Mouse (Mus musculus): ENCODE measurements around the gene Grip2. TPM values are rescaled to one million over a fixed set of nuclear protein-coding genes. Genes with fewer than 3 reads are reported as not detected.
A peak's percentile ranks its signal among the peaks of the same experiment; 100 is the strongest.

Grip2 gene
- polyA plus RNA-seq, 1 experiment from 2014 or later: 0.55 TPM

GRCm38 (mm10) chr6:91736471-91736870, 90.6 kb downstream of the Grip2 start:
- Histone ChIP-seq H3K4me1 (replicated peaks; ENCODE audit: control insufficient read depth, insufficient read depth, low read length) (no peaks in the 10 kb centered on the region), H3K27me3 (ENCODE audit: control insufficient read depth, insufficient read depth, low read length) (no peaks in the 10 kb centered on the region), H3K36me3 (ENCODE audit: control insufficient read depth, insufficient read depth, low read length) (peaks cover 3% of the 10 kb centered on the region; the same call in 1 of the 2 replicates), H3K9me3 (ENCODE audit: control insufficient read depth, low read length) (no peaks in the 10 kb centered on the region), H3K9ac (ENCODE audit: low read length) (no peak overlapping the region), H3K27ac (ENCODE audit: low read depth, low read length) (no peak overlapping the region), H3K4me2 (ENCODE audit: low read depth, low read length, severe bottlenecking) (no peak overlapping the region), H3K4me3 (ENCODE audit: low read depth, low read length) (no peak overlapping the region)
- ATAC-seq (replicated peaks; ENCODE audit: low FRiP score): no peak
- DNase-seq (ENCODE audit: low spot score): no peak
- WGBS: 73% methylated on average over 5 of the region's 5 CpGs

GRCm38 (mm10) chr6:91732138-91732537, 94.9 kb downstream of the Grip2 start:
- Histone ChIP-seq H3K36me3 (ENCODE audit: control insufficient read depth, insufficient read depth, low read length) (peaks cover 3% of the 10 kb centered on the region; the same call in 1 of the 2 replicates), H3K9ac (ENCODE audit: low read length) (no peak overlapping the region), H3K27me3 (ENCODE audit: control insufficient read depth, insufficient read depth, low read length) (no peaks in the 10 kb centered on the region), H3K9me3 (ENCODE audit: control insufficient read depth, low read length) (no peaks in the 10 kb centered on the region), H3K4me1 (replicated peaks; ENCODE audit: control insufficient read depth, insufficient read depth, low read length) (peaks cover 21% of the 10 kb centered on the region; the same call in 1 of the 2 replicates), H3K27ac (ENCODE audit: low read depth, low read length) (no peak overlapping the region), H3K4me2 (ENCODE audit: low read depth, low read length, severe bottlenecking) (no peak overlapping the region), H3K4me3 (ENCODE audit: low read depth, low read length) (no peak overlapping the region)
- ATAC-seq (replicated peaks; ENCODE audit: low FRiP score) (no peak), DNase-seq (ENCODE audit: low spot score) (no peak)
- WGBS: 81% methylated on average over 11 of the region's 11 CpGs

GRCm38 (mm10) chr6:91729677-91730127, 97.3 kb downstream of the Grip2 start:
- Histone ChIP-seq H3K4me3 (ENCODE audit: low read depth, low read length) (no peak overlapping the region), H3K4me1 (replicated peaks; ENCODE audit: control insufficient read depth, insufficient read depth, low read length) (peaks cover 21% of the 10 kb centered on the region; the same call in 1 of the 2 replicates), H3K27me3 (ENCODE audit: control insufficient read depth, insufficient read depth, low read length) (no peaks in the 10 kb centered on the region), H3K9me3 (ENCODE audit: control insufficient read depth, low read length) (no peaks in the 10 kb centered on the region), H3K36me3 (ENCODE audit: control insufficient read depth, insufficient read depth, low read length) (no peaks in the 10 kb centered on the region; the same call in 1 of the 2 replicates), H3K9ac (ENCODE audit: low read length) (no peak overlapping the region), H3K27ac (ENCODE audit: low read depth, low read length) (peak overlapping the region; percentile 25; the same call in 1 of the 2 replicates), H3K4me2 (ENCODE audit: low read depth, low read length, severe bottlenecking) (no peak overlapping the region)
- peak; percentile 71; the same call in 1 of the 2 replicates for ATAC-seq (replicated peaks; ENCODE audit: low FRiP score)
- peak; percentile 69 for DNase-seq (ENCODE audit: low spot score)
- 13% methylated on average over 12 of the region's 12 CpGs for WGBS

- no peaks in the 10 kb centered on the region for H3K9me3 ChIP-seq (ENCODE audit: control insufficient read depth, low read length)
- 43% methylated on average over 6 of the region's 6 CpGs for WGBS
- H3K27me3 ChIP-seq (ENCODE audit: control insufficient read depth, insufficient read depth, low read length): no peaks in the 10 kb centered on the region
- H3K9ac ChIP-seq (ENCODE audit: low read length): 0 out of 2 replicates have a peak overlapping the region, but pooled peaks have one; percentile 17
- no peaks in the 10 kb centered on the region; the same call in 1 of the 2 replicates for H3K36me3 ChIP-seq (ENCODE audit: control insufficient read depth, insufficient read depth, low read length)
- no peak overlapping the region for H3K4me2 ChIP-seq (ENCODE audit: low read depth, low read length, severe bottlenecking)
- ATAC-seq (replicated peaks; ENCODE audit: low FRiP score): peak; percentile 60; the same call in 1 of the 2 replicates
- no peak overlapping the region for H3K27ac ChIP-seq (ENCODE audit: low read depth, low read length)
- no peak for DNase-seq (ENCODE audit: low spot score)
- H3K4me1 ChIP-seq (replicated peaks; ENCODE audit: control insufficient read depth, insufficient read depth, low read length): peaks cover 21% of the 10 kb centered on the region; the same call in 1 of the 2 replicates
- no peak overlapping the region for H3K4me3 ChIP-seq (ENCODE audit: low read depth, low read length)
Measured at GRCm38 (mm10) chr6:91728939-91729619, 98.0 kb downstream of the Grip2 start.

GRCm38 (mm10) chr6:91727361-91727760, 99.7 kb downstream of the Grip2 start:
- Histone ChIP-seq H3K9me3 (ENCODE audit: control insufficient read depth, low read length) (no peaks in the 10 kb centered on the region), H3K27ac (ENCODE audit: low read depth, low read length) (no peak overlapping the region), H3K36me3 (ENCODE audit: control insufficient read depth, insufficient read depth, low read length) (no peaks in the 10 kb centered on the region; the same call in 1 of the 2 replicates), H3K4me3 (ENCODE audit: low read depth, low read length) (no peak overlapping the region), H3K27me3 (ENCODE audit: control insufficient read depth, insufficient read depth, low read length) (no peaks in the 10 kb centered on the region), H3K4me1 (replicated peaks; ENCODE audit: control insufficient read depth, insufficient read depth, low read length) (peaks cover 21% of the 10 kb centered on the region; the same call in 1 of the 2 replicates), H3K4me2 (ENCODE audit: low read depth, low read length, severe bottlenecking) (no peak overlapping the region), H3K9ac (ENCODE audit: low read length) (no peak overlapping the region)
- 83% methylated on average over 1 of the region's 1 CpGs for WGBS
- ATAC-seq (replicated peaks; ENCODE audit: low FRiP score) (no peak), DNase-seq (ENCODE audit: low spot score) (no peak)

- H3K9ac ChIP-seq (ENCODE audit: low read length): peak overlapping the region; percentile 35; the same call in 1 of the 2 replicates
- no peak for DNase-seq (ENCODE audit: low spot score)
- H3K27me3 ChIP-seq (ENCODE audit: control insufficient read depth, insufficient read depth, low read length): no peaks in the 10 kb centered on the region
- peak overlapping the region; percentile 53 for H3K27ac ChIP-seq (ENCODE audit: low read depth, low read length)
- H3K4me2 ChIP-seq (ENCODE audit: low read depth, low read length, severe bottlenecking): no peak overlapping the region
- WGBS: 23% methylated on average over 12 of the region's 12 CpGs
- no peak overlapping the region for H3K4me3 ChIP-seq (ENCODE audit: low read depth, low read length)
- H3K9me3 ChIP-seq (ENCODE audit: control insufficient read depth, low read length): no peaks in the 10 kb centered on the region
- no peaks in the 10 kb centered on the region; the same call in 1 of the 2 replicates for H3K36me3 ChIP-seq (ENCODE audit: control insufficient read depth, insufficient read depth, low read length)
- H3K4me1 ChIP-seq (replicated peaks; ENCODE audit: control insufficient read depth, insufficient read depth, low read length): peaks cover 30% of the 10 kb centered on the region
- ATAC-seq (replicated peaks; ENCODE audit: low FRiP score): peak; percentile 28; the same call in 1 of the 2 replicates
Measured at GRCm38 (mm10) chr6:91721215-91721701, 105.8 kb downstream of the Grip2 start.

- DNase-seq (ENCODE audit: low spot score) (no peak), ATAC-seq (replicated peaks; ENCODE audit: low FRiP score) (peak; percentile 42)
- Histone ChIP-seq H3K4me2 (ENCODE audit: low read depth, low read length, severe bottlenecking) (0 out of 2 replicates have a peak overlapping the region, but pooled peaks have one; percentile 19), H3K36me3 (ENCODE audit: control insufficient read depth, insufficient read depth, low read length) (no peaks in the 10 kb centered on the region; the same call in 1 of the 2 replicates), H3K27me3 (ENCODE audit: control insufficient read depth, insufficient read depth, low read length) (no peaks in the 10 kb centered on the region), H3K9me3 (ENCODE audit: control insufficient read depth, low read length) (no peaks in the 10 kb centered on the region), H3K27ac (ENCODE audit: low read depth, low read length) (peak overlapping the region; percentile 79; the same call in 1 of the 2 replicates), H3K9ac (ENCODE audit: low read length) (no peak overlapping the region), H3K4me3 (ENCODE audit: low read depth, low read length) (no peak overlapping the region), H3K4me1 (replicated peaks; ENCODE audit: control insufficient read depth, insufficient read depth, low read length) (peaks cover 30% of the 10 kb centered on the region)
- whole genome bisulfite sequencing: 70% methylated on average over 4 of the region's 4 CpGs
Measured at GRCm38 (mm10) chr6:91720588-91721214, 106.3 kb downstream of the Grip2 start.

GRCm38 (mm10) chr6:91719865-91720533, 107.1 kb downstream of the Grip2 start:
- H3K4me3 ChIP-seq (ENCODE audit: low read depth, low read length): no peak overlapping the region
- WGBS: 17% methylated on average over 9 of the region's 9 CpGs
- no peaks in the 10 kb centered on the region for H3K9me3 ChIP-seq (ENCODE audit: control insufficient read depth, low read length)

More at GRCm38 (mm10) chr6:91719865-91720533, 107.1 kb downstream of the Grip2 start:
- peak; percentile 74 for ATAC-seq (replicated peaks; ENCODE audit: low FRiP score)
- peak overlapping the region; percentile 41 for H3K9ac ChIP-seq (ENCODE audit: low read length)
- H3K27me3 ChIP-seq (ENCODE audit: control insufficient read depth, insufficient read depth, low read length): no peaks in the 10 kb centered on the region
- peak; percentile 72 for DNase-seq (ENCODE audit: low spot score)
- peak overlapping the region; percentile 79 for H3K27ac ChIP-seq (ENCODE audit: low read depth, low read length)
- no peaks in the 10 kb centered on the region; the same call in 1 of the 2 replicates for H3K36me3 ChIP-seq (ENCODE audit: control insufficient read depth, insufficient read depth, low read length)
- H3K4me1 ChIP-seq (replicated peaks; ENCODE audit: control insufficient read depth, insufficient read depth, low read length): peaks cover 30% of the 10 kb centered on the region
- peak overlapping the region; percentile 19; the same call in 1 of the 2 replicates for H3K4me2 ChIP-seq (ENCODE audit: low read depth, low read length, severe bottlenecking)
